Mouse (Mus musculus) midbrain, embryonic 16.5 days (tissue): ENCODE results near the gene Pold4. TPM values are rescaled to one million over a fixed set of nuclear protein-coding genes. Genes with fewer than 3 reads are reported as not detected.

Experiments used
- ATAC-seq: fragments of 200-750 bp; cut with Nextera tagmentation; 2 replicates; pipeline ENCODE4 v1.8.0; 2017; ENCODE audit warnings: moderate TSS enrichment
- H3K27ac ChIP-seq: fragments of 300-500 bp; sonication (generic); 2 replicates; pipeline ENCODE4 v1.5.1; 2014; ENCODE audit warnings: mild to moderate bottlenecking, low read length, mixed read lengths
- H3K27me3 ChIP-seq: fragments of 300-500 bp; sonication (generic); 2 replicates; pipeline ENCODE4 v1.6.1; 2014; ENCODE audit warnings: low read depth, low read length, mixed read lengths; ENCODE audit not compliant: control insufficient read depth, insufficient read depth
- H3K36me3 ChIP-seq: fragments of 300-500 bp; sonication (generic); 2 replicates; pipeline ENCODE4 v1.6.1; 2014; ENCODE audit warnings: mild to moderate bottlenecking, low read length, moderate library complexity, mixed read lengths; ENCODE audit not compliant: control insufficient read depth, insufficient read depth
- H3K4me1 ChIP-seq: fragments of 300-500 bp; sonication (generic); 2 replicates; pipeline ENCODE4 v1.6.1; 2014; ENCODE audit warnings: mild to moderate bottlenecking, low read length, mixed read lengths; ENCODE audit not compliant: control insufficient read depth, insufficient read depth
- H3K4me2 ChIP-seq: fragments of 300-500 bp; sonication (generic); 2 replicates; pipeline ENCODE4 v1.6.1; 2014; ENCODE audit warnings: mild to moderate bottlenecking, low read length, mixed read lengths
- H3K4me3 ChIP-seq: fragments of 300-500 bp; sonication (generic); 2 replicates; pipeline ENCODE4 v1.5.1; 2014; ENCODE audit warnings: low read depth, mild to moderate bottlenecking, low read length, moderate library complexity, mixed read lengths
- H3K9ac ChIP-seq: fragments of 300-500 bp; sonication (generic); 2 replicates; pipeline ENCODE4 v1.6.1; 2014; ENCODE audit warnings: low read depth, low read length, mixed read lengths
- H3K9me3 ChIP-seq: fragments of 300-500 bp; sonication (generic); replicated peaks from 2 replicates; pipeline ENCODE4 v1.6.1; 2014; ENCODE audit warnings: mild to moderate bottlenecking, low read length, mixed read lengths; ENCODE audit not compliant: control insufficient read depth, poor library complexity, severe bottlenecking
- WGBS: fragments of 180-500 bp; shearing (Covaris S2); extraction: QIAGEN DNeasy Blood & Tissue Kit; methylation state at CpG from one replicate; pipeline ENCODE4 v1.1.7; 2014; 5-methylcytosine and 5-hydroxymethylcytosine counted together
- polyA plus RNA-seq: library from polyadenylated mRNA; unstranded; fragments of >200 nt; fragmentation: Nextera tagmentation; extraction: Ambion mirVana; gene quantifications from 2 replicates; pipeline ENCODE4 v1.2.1, GENCODE M21; 2015

The Pold4 gene
- polyA plus RNA-seq = 18.5 and 19.2 TPM in 2 replicates

- H3K4me1 ChIP-seq = peaks cover 11% of the 10 kb centered on the region
- H3K4me2 ChIP-seq = peak within 1 kb of the TSS; percentile 83
- no peaks in the 10 kb centered on the region for H3K9me3 ChIP-seq
- ATAC-seq = peak; percentile 92
- H3K9ac ChIP-seq = peak within 1 kb of the TSS; percentile 75
- no peaks in the 10 kb centered on the region for H3K36me3 ChIP-seq
- WGBS = 10% methylated on average over 26 of the region's 26 CpGs
- H3K27ac ChIP-seq = peak within 1 kb of the TSS; percentile 76
- H3K4me3 ChIP-seq = peak within 1 kb of the TSS; percentile 64
- peaks cover 5% of the 10 kb centered on the region; the same call in 1 of the 2 replicates for H3K27me3 ChIP-seq
Measured at GRCm38 (mm10) chr19:4231253-4232185, at the start of gene Pold4. Pold4 (plus strand) TSS chr19:4231899.

DNA sequence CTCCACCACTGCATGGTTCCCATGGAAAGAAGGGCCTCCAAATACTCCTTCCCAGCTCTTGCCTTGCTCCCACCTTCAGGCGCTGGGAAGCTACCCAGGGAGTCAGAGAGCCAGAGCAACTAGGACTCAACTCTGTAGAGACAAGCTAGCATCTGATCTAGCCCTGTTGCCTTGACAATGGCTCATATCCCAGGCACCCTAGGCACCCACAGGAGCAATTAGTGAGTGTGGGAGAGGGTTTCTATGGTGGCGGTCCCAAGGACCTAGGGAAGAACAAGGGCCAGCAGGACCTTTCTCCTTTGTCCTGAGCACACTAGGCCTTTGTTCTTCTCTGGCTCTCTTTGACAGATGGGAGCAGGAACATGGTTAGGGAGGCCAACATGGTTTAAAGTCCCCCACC, 48.0 kb upstream of the Pold4 start:
- Histone ChIP-seq H3K4me1 (peaks cover 4% of the 10 kb centered on the region; the same call in 1 of the 2 replicates), H3K27ac (no peak overlapping the region), H3K9ac (no peak overlapping the region), H3K36me3 (no peaks in the 10 kb centered on the region), H3K27me3 (no peaks in the 10 kb centered on the region), H3K9me3 (no peaks in the 10 kb centered on the region), H3K4me2 (no peak overlapping the region), H3K4me3 (no peak overlapping the region)
- no peak for ATAC-seq
- 62% methylated on average over 2 of the region's 2 CpGs for WGBS

- WGBS = 64% methylated on average over 15 of the region's 15 CpGs
- no peak for ATAC-seq
- Histone ChIP-seq H3K4me3 (no peak overlapping the region), H3K4me1 (peaks cover 4% of the 10 kb centered on the region; the same call in 1 of the 2 replicates), H3K27ac (no peak overlapping the region), H3K27me3 (no peaks in the 10 kb centered on the region), H3K9me3 (no peaks in the 10 kb centered on the region), H3K9ac (no peak overlapping the region), H3K36me3 (no peaks in the 10 kb centered on the region), H3K4me2 (no peak overlapping the region)
Measured at GRCm38 (mm10) chr19:4184976-4185975, 46.4 kb upstream of the Pold4 start.

DNA sequence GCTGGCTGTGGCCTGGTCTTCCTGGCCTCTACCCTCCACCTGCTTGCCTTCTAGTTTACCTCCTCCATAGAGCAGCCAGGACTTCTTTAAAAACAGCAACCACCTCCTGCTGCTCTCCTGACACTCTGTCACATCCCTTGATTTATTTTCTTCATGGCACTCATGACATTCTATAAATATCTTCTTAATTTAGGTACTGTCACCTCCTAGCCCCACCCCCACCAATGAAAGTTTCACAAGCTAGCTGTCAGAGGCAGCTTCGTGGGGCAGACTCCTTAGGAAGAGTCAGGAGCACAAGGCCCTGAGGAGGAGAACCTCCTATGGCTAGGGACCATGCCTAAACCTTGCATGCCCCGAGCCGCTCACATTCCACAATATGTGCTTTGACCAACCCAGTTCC, 44.4 kb upstream of the Pold4 start:
- no peaks in the 10 kb centered on the region for H3K36me3 ChIP-seq
- no peak for ATAC-seq

DNA sequence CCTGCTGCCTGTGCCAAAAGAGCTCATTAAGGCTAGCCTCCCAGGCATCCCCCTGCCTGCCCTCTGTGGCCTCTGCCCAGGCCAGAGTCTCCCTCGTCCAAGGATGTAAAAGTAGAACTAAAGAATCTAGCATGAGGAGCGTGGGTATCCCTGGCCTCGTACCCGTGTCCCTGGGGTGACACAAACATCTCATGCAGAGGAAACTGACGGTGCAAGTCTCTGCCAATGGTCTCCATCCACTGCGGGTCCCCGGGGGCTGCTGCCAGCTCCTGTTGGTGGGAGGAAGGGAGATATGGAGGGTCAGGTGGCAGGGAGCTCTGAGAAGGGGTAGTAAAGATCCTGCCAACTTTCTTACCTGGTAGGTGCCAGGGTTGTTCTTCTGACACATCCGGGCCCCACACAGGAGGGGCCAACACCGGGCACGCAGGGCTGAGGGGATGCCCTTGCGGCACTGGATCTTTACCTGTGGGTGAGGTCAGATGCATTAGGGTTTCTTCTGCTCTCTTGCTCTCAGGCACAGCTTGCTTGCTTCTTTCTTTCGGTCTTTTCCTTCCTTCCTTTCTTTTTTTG, 42.6 kb upstream of the Pold4 start:
- 84% methylated on average over 12 of the region's 12 CpGs for WGBS

More for the DNA sequence above, 44.4 kb upstream of the Pold4 start:
- no peak overlapping the region for H3K4me2 ChIP-seq
- no peak overlapping the region for H3K27ac ChIP-seq
- H3K4me1 ChIP-seq = peaks cover 3% of the 10 kb centered on the region; the same call in 1 of the 2 replicates
- H3K27me3 ChIP-seq = no peaks in the 10 kb centered on the region
- no peak overlapping the region for H3K9ac ChIP-seq
- no peak overlapping the region for H3K4me3 ChIP-seq
- no peaks in the 10 kb centered on the region for H3K9me3 ChIP-seq
- 77% methylated on average over 3 of the region's 3 CpGs for WGBS

DNA sequence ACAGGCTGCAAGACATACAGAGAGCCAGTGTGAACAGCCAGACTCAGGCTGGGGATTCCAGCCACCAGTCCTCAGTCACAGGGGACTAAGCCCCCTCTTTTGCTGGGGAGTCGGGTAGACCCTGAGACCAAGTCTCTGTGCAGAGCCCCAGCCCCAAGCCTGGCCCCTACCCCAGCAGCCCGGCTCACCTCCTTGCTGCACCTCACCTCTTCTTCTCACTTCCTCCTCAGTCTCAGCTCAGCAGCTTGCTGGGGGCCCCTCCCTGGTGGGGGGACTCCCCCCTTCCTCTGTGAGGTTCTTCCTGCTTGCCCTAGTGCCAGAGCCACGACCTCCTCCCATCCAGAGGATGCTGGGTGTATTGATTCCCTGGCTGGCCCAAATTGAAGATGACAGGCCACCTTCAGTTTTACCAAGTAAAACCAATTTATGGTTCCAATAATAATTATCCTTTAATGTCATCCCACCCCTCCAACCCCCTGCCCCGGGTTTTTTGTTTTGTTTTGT, 40.8 kb upstream of the Pold4 start, which contains the start of gene Tbc1d10c:
Tbc1d10c (minus strand) TSS at position 454 of the 504 bp plus-strand sequence.
- H3K9me3 ChIP-seq = no peaks in the 10 kb centered on the region
- H3K4me1 ChIP-seq = peaks cover 13% of the 10 kb centered on the region
- H3K27ac ChIP-seq = peak within 1 kb of the TSS; percentile 89
- H3K36me3 ChIP-seq = peaks cover 11% of the 10 kb centered on the region
- no peaks in the 10 kb centered on the region for H3K27me3 ChIP-seq
- ATAC-seq = no peak
- peak within 1 kb of the TSS; percentile 98 for H3K9ac ChIP-seq
- 74% methylated on average over 4 of the region's 4 CpGs for WGBS
- H3K4me2 ChIP-seq = peak within 1 kb of the TSS; percentile 75
- peak within 1 kb of the TSS; percentile 95 for H3K4me3 ChIP-seq

More for the DNA sequence above, 42.6 kb upstream of the Pold4 start:
- H3K36me3 ChIP-seq = 0 out of 2 replicates have a peak, but pooled peaks cover 2% of the 10 kb centered on the region
- no peaks in the 10 kb centered on the region for H3K9me3 ChIP-seq
- peaks cover 13% of the 10 kb centered on the region for H3K4me1 ChIP-seq
- H3K4me2 ChIP-seq = no peak overlapping the region
- H3K4me3 ChIP-seq = no peak overlapping the region
- no peak overlapping the region for H3K27ac ChIP-seq
- no peaks in the 10 kb centered on the region for H3K27me3 ChIP-seq
- H3K9ac ChIP-seq = no peak overlapping the region
- no peak for ATAC-seq

DNA sequence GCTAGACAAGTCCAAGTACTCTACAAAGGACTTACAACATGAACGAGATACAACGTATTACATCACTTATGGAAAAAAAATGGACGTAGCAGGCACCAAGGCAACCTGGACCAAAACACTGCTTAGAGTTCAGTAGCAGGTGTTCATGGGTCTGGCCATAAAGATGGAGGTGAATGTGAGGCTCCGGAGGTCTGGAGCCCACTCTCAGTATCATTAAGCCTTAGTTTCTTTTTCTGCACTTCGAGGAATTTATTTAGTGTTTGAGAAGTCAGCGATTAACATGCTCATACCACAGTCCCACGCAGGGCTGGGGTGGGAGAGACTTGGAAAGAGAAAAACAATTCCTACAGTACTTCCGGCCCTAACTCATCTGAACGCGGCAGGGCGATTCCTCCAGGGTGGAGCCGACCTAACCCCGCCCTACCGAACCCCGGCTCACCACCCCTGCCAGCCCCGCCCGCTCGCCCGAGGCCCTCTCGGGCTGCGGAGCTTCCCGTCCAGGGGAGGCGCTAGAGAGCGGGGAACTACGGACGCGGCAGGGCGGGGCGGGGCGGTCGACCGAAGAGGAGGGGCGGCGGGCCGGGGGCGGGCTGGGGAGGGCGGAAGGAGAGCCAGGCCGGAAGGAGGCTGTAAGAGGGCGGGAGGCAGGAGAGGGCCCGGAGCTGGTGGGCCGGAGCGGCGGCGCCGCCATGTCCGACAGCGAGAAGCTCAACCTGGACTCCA, 40.0 kb upstream of the Pold4 start, which contains the start of gene Ppp1ca:
Ppp1ca (plus strand) TSS at position 538 of the 723 bp plus-strand sequence.
- 7% methylated on average over 35 of the region's 47 CpGs for WGBS
- Histone ChIP-seq H3K9ac (peak within 1 kb of the TSS; percentile 98), H3K4me3 (peak within 1 kb of the TSS; percentile 95), H3K4me2 (peak within 1 kb of the TSS; percentile 75), H3K36me3 (peaks cover 17% of the 10 kb centered on the region), H3K9me3 (no peaks in the 10 kb centered on the region), H3K4me1 (peaks cover 13% of the 10 kb centered on the region), H3K27me3 (no peaks in the 10 kb centered on the region), H3K27ac (peak within 1 kb of the TSS; percentile 89)
- peak; percentile 91 for ATAC-seq
